Mouse (Mus musculus): ENCODE measurements around the gene Pcsk7. TPM values are rescaled to one million over a fixed set of nuclear protein-coding genes. Genes with fewer than 3 reads are reported as not detected.

Pcsk7 gene
- 6.2 TPM for polyA plus RNA-seq (2014; fragmentation: Illumina TruSeq; extraction: RNeasy Lipid Tissue Mini Kit (QIAGEN cat#74804); ENCODE audit: low read depth, low replicate concordance)

GRCm38 (mm10) chr9:45906355-45907077 lies at the start of gene Pcsk7, which contains the start of gene Rnf214:
TSS of gene Pcsk7 (plus strand) at chr9:45906497.
TSS of gene Rnf214 (minus strand) at chr9:45906911.

GRCm38 (mm10) chr9:45935628-45936210 lies 29.4 kb downstream of the Pcsk7 start, which contains the start of gene Tagln:
TSS of gene Tagln (minus strand) at chr9:45936058.

GRCm38 (mm10) chr9:45955107-45955963 lies 49.0 kb downstream of the Pcsk7 start, which contains the start of gene Sidt2:
TSS of gene Sidt2 (minus strand) at chr9:45955258.

Other genes with a start within 250 kb of the Pcsk7 start
- 8.9 TPM for gene Cep164, start 77.8 kb upstream of the Pcsk7 start, polyA plus RNA-seq (2014; fragmentation: Illumina TruSeq; extraction: RNeasy Lipid Tissue Mini Kit (QIAGEN cat#74804); ENCODE audit: low read depth, low replicate concordance)
- 0.95 TPM for gene Bace1, start 67.9 kb upstream of the Pcsk7 start, polyA plus RNA-seq (2014; fragmentation: Illumina TruSeq; extraction: RNeasy Lipid Tissue Mini Kit (QIAGEN cat#74804); ENCODE audit: low read depth, low replicate concordance)
- 68.9 TPM for gene Rnf214, start 414 bp downstream of the Pcsk7 start, polyA plus RNA-seq (2014; fragmentation: Illumina TruSeq; extraction: RNeasy Lipid Tissue Mini Kit (QIAGEN cat#74804); ENCODE audit: low read depth, low replicate concordance)
- 7.6 TPM for gene Tagln, start 29.6 kb downstream of the Pcsk7 start, polyA plus RNA-seq (2014; fragmentation: Illumina TruSeq; extraction: RNeasy Lipid Tissue Mini Kit (QIAGEN cat#74804); ENCODE audit: low read depth, low replicate concordance)
- gene Sidt2, start 48.8 kb downstream of the Pcsk7 start, polyA plus RNA-seq (2014; fragmentation: Illumina TruSeq; extraction: RNeasy Lipid Tissue Mini Kit (QIAGEN cat#74804); ENCODE audit: low read depth, low replicate concordance), result 9.8 TPM
- gene Pafah1b2, start 106.2 kb downstream of the Pcsk7 start, polyA plus RNA-seq (2014; fragmentation: Illumina TruSeq; extraction: RNeasy Lipid Tissue Mini Kit (QIAGEN cat#74804); ENCODE audit: low read depth, low replicate concordance), result 407 TPM
- gene Sik3, start 106.3 kb downstream of the Pcsk7 start, polyA plus RNA-seq (2014; fragmentation: Illumina TruSeq; extraction: RNeasy Lipid Tissue Mini Kit (QIAGEN cat#74804); ENCODE audit: low read depth, low replicate concordance), result 9.9 TPM